Mouse (Mus musculus) left cerebral cortex, adult 6 months (tissue): ENCODE measurements around the gene Lyar. TPM values are rescaled to one million over a fixed set of nuclear protein-coding genes. Genes with fewer than 3 reads are reported as not detected.

Experiments
- long read RNA-seq, 2 experiments: library from polyadenylated mRNA; unstranded; transcript quantifications; one replicate each; pipeline ENCODE4 v2.0.0; 2019 to 2020
- polyA plus RNA-seq: library from polyadenylated mRNA; unstranded; fragments of <200 nt; fragmentation: Nextera tagmentation; gene quantifications from 2 replicates; pipeline ENCODE4 v1.2.3, GENCODE M21; 2021

Lyar gene
- polyA plus RNA-seq = 25.5 and 32.6 TPM in 2 replicates
- long read RNA-seq, experiment 1, transcript Lyar-201 (9 exons, 1,563 nt) = major isoform, 16 of 25 reads
- long read RNA-seq, experiment 1, partial matches to known transcripts = 1 of 25 reads
- long read RNA-seq, experiment 1, other reads (novel, unspliced or antisense) = 8 of 25 reads
- long read RNA-seq, experiment 2, partial matches to known transcripts = 10 of 18 reads
- long read RNA-seq, experiment 2, other reads (novel, unspliced or antisense) = 3 of 18 reads

GRCm38 (mm10) chr5:38220328-38220912, at the start of gene Lyar, which contains the start of gene Zbtb49:
Gene Lyar, plus strand, starts transcription at chr5:38220470.
Gene Zbtb49, minus strand, starts transcription at chr5:38220457.

GRCm38 (mm10) chr5:38260107-38260682, 39.9 kb downstream of the Lyar start, which contains the start of gene Tmem128:
Gene Tmem128, plus strand, starts transcription at chr5:38260185.

GRCm38 (mm10) chr5:38275771-38276170, 55.5 kb downstream of the Lyar start, which contains the start of gene Otop1:
Gene Otop1, plus strand, starts transcription at chr5:38275972.

Other genes starting within 250 kb of the Lyar start
- gene Stx18, start 181.7 kb upstream of the Lyar start, polyA plus RNA-seq = 44.8 and 49.4 TPM in 2 replicates
- gene Nsg1, start 60.6 kb upstream of the Lyar start, polyA plus RNA-seq = 232 and 243 TPM in 2 replicates
- 4.2 and 4.3 TPM in 2 replicates for gene Zbtb49, start within 50 bp of the Lyar start, polyA plus RNA-seq
- gene Tmem128, start 39.7 kb downstream of the Lyar start, polyA plus RNA-seq = 45.7 and 63.8 TPM in 2 replicates
- not detected in 2 replicates for gene Otop1, start 55.5 kb downstream of the Lyar start, polyA plus RNA-seq
- 0.87 and 1.3 TPM in 2 replicates for gene Drd5, start 98.9 kb downstream of the Lyar start, polyA plus RNA-seq